Mouse (Mus musculus) midbrain, embryonic 14.5 days (tissue): Measurements from ENCODE around the gene Galr2. TPM values are rescaled to one million over a fixed set of nuclear protein-coding genes. Genes with fewer than 3 reads are reported as not detected.

Source experiments
- ATAC-seq: fragments of 200-750 bp; cut with Nextera tagmentation; 2 replicates; pipeline ENCODE4 v1.8.0; 2017; ENCODE audit warnings: moderate number of reproducible peaks, moderate library complexity; ENCODE audit not compliant: low FRiP score, low TSS enrichment
- DNase-seq: peaks from one replicate; pipeline ENCODE4 v3.0.0-alpha.2; 2015
- H3K27ac ChIP-seq: fragments of 300-500 bp; sonication (generic); replicated peaks from 2 replicates; pipeline ENCODE4 v1.5.1; 2014; ENCODE audit warnings: mild to moderate bottlenecking, low read depth, low read length, moderate library complexity
- H3K27me3 ChIP-seq: fragments of 300-500 bp; sonication (generic); 2 replicates; pipeline ENCODE4 v1.6.1; 2014; ENCODE audit warnings: low read length, control low read depth, mixed read lengths; ENCODE audit not compliant: control insufficient read depth, insufficient read depth
- H3K36me3 ChIP-seq: fragments of 300-500 bp; sonication (generic); 2 replicates; pipeline ENCODE4 v1.6.1; 2014; ENCODE audit warnings: low read length, control low read depth; ENCODE audit not compliant: control insufficient read depth, insufficient read depth
- H3K4me1 ChIP-seq: fragments of 300-500 bp; sonication (generic); 2 replicates; pipeline ENCODE4 v1.6.1; 2014; ENCODE audit warnings: mild to moderate bottlenecking, antibody characterized with exemption, low read length, control low read depth; ENCODE audit not compliant: control insufficient read depth, insufficient read depth
- H3K4me2 ChIP-seq: fragments of 300-500 bp; sonication (generic); 2 replicates; pipeline ENCODE4 v1.6.1; 2014; ENCODE audit warnings: mild to moderate bottlenecking, low read length, moderate library complexity
- H3K4me3 ChIP-seq: fragments of 300-500 bp; sonication (generic); replicated peaks from 2 replicates; pipeline ENCODE4 v1.5.1; 2014; ENCODE audit warnings: low read depth, low read length
- H3K9ac ChIP-seq: fragments of 300-500 bp; sonication (generic); replicated peaks from 2 replicates; pipeline ENCODE4 v1.6.1; 2014; ENCODE audit warnings: mild to moderate bottlenecking, low read length, moderate library complexity
- H3K9me3 ChIP-seq: fragments of 300-500 bp; sonication (generic); 2 replicates; pipeline ENCODE4 v1.6.1; 2016; ENCODE audit warnings: low read length, control low read depth, mixed read lengths; ENCODE audit not compliant: control insufficient read depth
- WGBS: fragments of 180-500 bp; shearing (Covaris S2); extraction: QIAGEN DNeasy Blood & Tissue Kit; methylation state at CpG from one replicate; pipeline ENCODE4 v1.1.7; 2014; 5-methylcytosine and 5-hydroxymethylcytosine counted together
- polyA plus RNA-seq: library from polyadenylated mRNA; unstranded; fragments of >200 nt; fragmentation: Nextera tagmentation; extraction: Ambion mirVana; gene quantifications from 2 replicates; pipeline ENCODE4 v1.2.1, GENCODE M21; 2014

Gene Galr2
- polyA plus RNA-seq, 1 experiment from 2014 or later: 0.30 TPM

GRCm38 (mm10) chr11:116265352-116265751 is 15.4 kb upstream of the Galr2 start:
- Histone ChIP-seq H3K4me2 (no peak overlapping the region), H3K27me3 (no peaks in the 10 kb centered on the region), H3K9me3 (no peaks in the 10 kb centered on the region), H3K4me3 (no peak overlapping the region), H3K4me1 (no peaks in the 10 kb centered on the region), H3K9ac (no peak overlapping the region), H3K36me3 (peaks cover 95% of the 10 kb centered on the region), H3K27ac (no peak overlapping the region)
- WGBS: 93% methylated on average over 11 of the region's 11 CpGs
- DNase-seq (no peak), ATAC-seq (no peak)

- 90% methylated on average over 4 of the region's 4 CpGs for WGBS
Observed at GRCm38 (mm10) chr11:116265850-116266249, 14.9 kb upstream of the Galr2 start.

GRCm38 (mm10) chr11:116267637-116268036 is 13.1 kb upstream of the Galr2 start:
- no peak overlapping the region for H3K9ac ChIP-seq
- no peaks in the 10 kb centered on the region for H3K27me3 ChIP-seq
- H3K4me2 ChIP-seq: no peak overlapping the region
- H3K36me3 ChIP-seq: peaks cover 86% of the 10 kb centered on the region
- WGBS: 90% methylated on average over 8 of the region's 8 CpGs
- no peak overlapping the region for H3K27ac ChIP-seq
- no peak for ATAC-seq
- no peak overlapping the region for H3K4me3 ChIP-seq
- H3K4me1 ChIP-seq: peaks cover 4% of the 10 kb centered on the region; the same call in 1 of the 2 replicates
- no peaks in the 10 kb centered on the region for H3K9me3 ChIP-seq
- peak; percentile 27 for DNase-seq

More at GRCm38 (mm10) chr11:116265850-116266249, 14.9 kb upstream of the Galr2 start:
- ATAC-seq: no peak
- H3K4me3 ChIP-seq: no peak overlapping the region
- DNase-seq: no peak
- no peaks in the 10 kb centered on the region for H3K9me3 ChIP-seq
- H3K36me3 ChIP-seq: peaks cover 94% of the 10 kb centered on the region
- H3K4me2 ChIP-seq: no peak overlapping the region
- no peak overlapping the region for H3K9ac ChIP-seq
- H3K4me1 ChIP-seq: no peaks in the 10 kb centered on the region
- no peak overlapping the region for H3K27ac ChIP-seq
- no peaks in the 10 kb centered on the region for H3K27me3 ChIP-seq

GRCm38 (mm10) chr11:116268313-116268712 is 12.4 kb upstream of the Galr2 start:
- Histone ChIP-seq H3K4me2 (no peak overlapping the region), H3K4me1 (peaks cover 10% of the 10 kb centered on the region), H3K9me3 (no peaks in the 10 kb centered on the region), H3K9ac (no peak overlapping the region), H3K4me3 (no peak overlapping the region), H3K36me3 (peaks cover 80% of the 10 kb centered on the region), H3K27me3 (no peaks in the 10 kb centered on the region), H3K27ac (no peak overlapping the region)
- ATAC-seq (no peak), DNase-seq (no peak)
- 96% methylated on average over 6 of the region's 6 CpGs for WGBS

- Histone ChIP-seq H3K36me3 (peaks cover 67% of the 10 kb centered on the region), H3K4me3 (no peak overlapping the region), H3K4me2 (no peak overlapping the region), H3K9me3 (no peaks in the 10 kb centered on the region), H3K4me1 (peaks cover 12% of the 10 kb centered on the region), H3K27ac (no peak overlapping the region), H3K27me3 (no peaks in the 10 kb centered on the region), H3K9ac (no peak overlapping the region)
- DNase-seq (no peak), ATAC-seq (no peak)
- WGBS: 91% methylated on average over 8 of the region's 8 CpGs
Observed at GRCm38 (mm10) chr11:116269560-116269959, 11.2 kb upstream of the Galr2 start.

- no peak for ATAC-seq
- Histone ChIP-seq H3K36me3 (peaks cover 36% of the 10 kb centered on the region), H3K27me3 (no peaks in the 10 kb centered on the region), H3K4me2 (peak overlapping the region; percentile 93), H3K9me3 (no peaks in the 10 kb centered on the region), H3K9ac (peak overlapping the region; percentile 86), H3K4me3 (peak overlapping the region; percentile 91), H3K4me1 (peaks cover 15% of the 10 kb centered on the region), H3K27ac (no peak overlapping the region)
- WGBS: 61% methylated on average over 12 of the region's 12 CpGs
- no peak for DNase-seq
Observed at GRCm38 (mm10) chr11:116272589-116273468, 7.9 kb upstream of the Galr2 start.

GRCm38 (mm10) chr11:116273469-116274044 is 7.2 kb upstream of the Galr2 start:
- H3K27me3 ChIP-seq: no peaks in the 10 kb centered on the region
- H3K4me3 ChIP-seq: peak overlapping the region; percentile 91
- H3K9ac ChIP-seq: peak overlapping the region; percentile 86
- peak overlapping the region; percentile 93 for H3K27ac ChIP-seq
- H3K36me3 ChIP-seq: peaks cover 29% of the 10 kb centered on the region
- no peaks in the 10 kb centered on the region for H3K9me3 ChIP-seq
- peak overlapping the region; percentile 93 for H3K4me2 ChIP-seq
- DNase-seq (no peak), ATAC-seq (peak; percentile 59; the same call in 1 of the 2 replicates)
- peaks cover 15% of the 10 kb centered on the region for H3K4me1 ChIP-seq
- WGBS: under 1% methylated on average over 39 of the region's 39 CpGs

- WGBS: 2% methylated on average over 32 of the region's 32 CpGs
Observed at GRCm38 (mm10) chr11:116274045-116274666, 6.6 kb upstream of the Galr2 start, which contains the start of gene Srp68. TSS of gene Srp68 (minus strand) at chr11:116274217.

More at GRCm38 (mm10) chr11:116274045-116274666, 6.6 kb upstream of the Galr2 start, which contains the start of gene Srp68:
- H3K9ac ChIP-seq: peak within 1 kb of the TSS; percentile 86
- H3K36me3 ChIP-seq: peaks cover 25% of the 10 kb centered on the region
- peak; percentile 97 for ATAC-seq
- DNase-seq: peak; percentile 97
- no peaks in the 10 kb centered on the region for H3K9me3 ChIP-seq
- H3K4me1 ChIP-seq: peaks cover 15% of the 10 kb centered on the region
- H3K27ac ChIP-seq: peak within 1 kb of the TSS; percentile 93
- H3K4me3 ChIP-seq: peak within 1 kb of the TSS; percentile 91
- no peaks in the 10 kb centered on the region for H3K27me3 ChIP-seq
- peak within 1 kb of the TSS; percentile 93 for H3K4me2 ChIP-seq
